Mouse (Mus musculus): ENCODE results near the gene Gng7.

- no peak for TF ChIP-seq CTCF (conservative IDR thresholded peaks at IDR 0.05; ENCODE audit: insufficient read depth, insufficient read length, low read depth, low read length)
- no peak for TF ChIP-seq POLR2A (IDR thresholded peaks at IDR 0.05; ENCODE audit: low read depth, low read length)
These were observed 57.8 kb downstream of the Gng7 start for GRCm38 (mm10) chr10:80956901-80957300.

Measured in kidney, adult 2 months (tissue).